Mouse (Mus musculus): ENCODE measurements at regions not wholly inside any gene's neighbourhood (a gene's known extent, or its start where the extent isn't known, plus 50 kb on each side); places are given as distances from the start of the nearest gene placed in this dataset.

GRCm38 (mm10) chr1:143071781-143072382, 568.6 kb upstream of the B3galt2 start:
- no peak for DNase-seq (ENCODE audit: low spot score in 2 of 2)

GRCm38 (mm10) chr1:143074999-143075398, 565.5 kb upstream of the B3galt2 start:
- DNase-seq (ENCODE audit: low spot score in 2 of 2): no peak

- no peak for DNase-seq (ENCODE audit: low spot score in 2 of 2)
Observed at GRCm38 (mm10) chr1:143080441-143080840, 560.0 kb upstream of the B3galt2 start.

- no peak for DNase-seq (ENCODE audit: low spot score in 2 of 2)
Observed at GRCm38 (mm10) chr1:143096904-143097303, 543.6 kb upstream of the B3galt2 start.

GRCm38 (mm10) chr1:143098307-143098706, 542.2 kb upstream of the B3galt2 start:
- DNase-seq (ENCODE audit: low spot score in 2 of 2): no peak

- no peak for DNase-seq (ENCODE audit: low spot score in 2 of 2)
Observed at GRCm38 (mm10) chr1:143122185-143122584, 518.3 kb upstream of the B3galt2 start.

- DNase-seq (ENCODE audit: low spot score in 2 of 2): no peak
Observed at GRCm38 (mm10) chr1:143130257-143130656, 510.2 kb upstream of the B3galt2 start.

GRCm38 (mm10) chr1:143132806-143133205, 507.7 kb upstream of the B3galt2 start:
- no peak for DNase-seq (ENCODE audit: low spot score in 2 of 2)

- DNase-seq (ENCODE audit: low spot score in 2 of 2): no peak
Observed at GRCm38 (mm10) chr1:143145111-143145984, 495.1 kb upstream of the B3galt2 start.

GRCm38 (mm10) chr1:143171286-143171685, 469.2 kb upstream of the B3galt2 start:
- DNase-seq (ENCODE audit: low spot score in 2 of 2): peak; percentile 38 to 42

- DNase-seq (ENCODE audit: low spot score in 2 of 2): no peak
Observed at GRCm38 (mm10) chr1:143173836-143174235, 466.6 kb upstream of the B3galt2 start.

- DNase-seq (ENCODE audit: low spot score in 2 of 2): no peak
Observed at GRCm38 (mm10) chr1:143192167-143192793, 448.2 kb upstream of the B3galt2 start.

GRCm38 (mm10) chr1:143200213-143200889, 440.1 kb upstream of the B3galt2 start:
- DNase-seq (ENCODE audit: low spot score in 2 of 2): peak; percentile 54 to 64

GRCm38 (mm10) chr1:143200971-143201370, 439.5 kb upstream of the B3galt2 start:
- no peak for DNase-seq (ENCODE audit: low spot score in 2 of 2)

- no peak for DNase-seq (ENCODE audit: low spot score in 2 of 2)
Observed at GRCm38 (mm10) chr1:143202182-143202581, 438.3 kb upstream of the B3galt2 start.

GRCm38 (mm10) chr1:143204070-143204469, 436.4 kb upstream of the B3galt2 start:
- no peak for DNase-seq (ENCODE audit: low spot score in 2 of 2)

- DNase-seq (ENCODE audit: low spot score in 2 of 2): peak in 1 of 2 experiments; percentile 24
Observed at GRCm38 (mm10) chr1:143206995-143207394, 433.5 kb upstream of the B3galt2 start.

- no peak for DNase-seq (ENCODE audit: low spot score in 2 of 2)
Observed at GRCm38 (mm10) chr1:143207399-143208065, 432.9 kb upstream of the B3galt2 start.

GRCm38 (mm10) chr1:143217401-143217800, 423.1 kb upstream of the B3galt2 start:
- no peak for DNase-seq (ENCODE audit: low spot score in 2 of 2)

- no peak for DNase-seq (ENCODE audit: low spot score in 2 of 2)
Observed at GRCm38 (mm10) chr1:143231969-143232368, 408.5 kb upstream of the B3galt2 start.

GRCm38 (mm10) chr1:143258470-143259215, 381.8 kb upstream of the B3galt2 start:
- no peak for DNase-seq (ENCODE audit: low spot score in 2 of 2)
